Mouse (Mus musculus) heart, postnatal 0 days (tissue): ENCODE measurements at regions not wholly inside any gene's neighbourhood (a gene's known extent, or its start where the extent isn't known, plus 50 kb on each side); places are given as distances from the start of the nearest gene placed in this dataset.

Experiments used
- CTCF ChIP-seq: IDR thresholded peaks from 2 replicates; pipeline ENCODE4 v1.5.1; 2016; ENCODE audit warnings: antibody characterized with exemption, control low read depth, low read depth
- EP300 ChIP-seq: IDR thresholded peaks from 2 replicates; pipeline ENCODE4 v1.6.1; 2016; ENCODE audit warnings: antibody characterized with exemption, low read depth

GRCm38 (mm10) chr3:27815201-27815695 lies 80.9 kb downstream of the Tmem212 start:
- TF ChIP-seq CTCF, result no peak
- TF ChIP-seq EP300, result no peak
